Mouse (Mus musculus) yolk sac, embryonic 10.5 days (tissue): ENCODE measurements around the gene Vps37d.

Experiments
- DNase-seq: peaks from one replicate; pipeline ENCODE4 v3.0.0-alpha.2; 2017; ENCODE audit warnings: low spot score

Gene Vps37d

DNA sequence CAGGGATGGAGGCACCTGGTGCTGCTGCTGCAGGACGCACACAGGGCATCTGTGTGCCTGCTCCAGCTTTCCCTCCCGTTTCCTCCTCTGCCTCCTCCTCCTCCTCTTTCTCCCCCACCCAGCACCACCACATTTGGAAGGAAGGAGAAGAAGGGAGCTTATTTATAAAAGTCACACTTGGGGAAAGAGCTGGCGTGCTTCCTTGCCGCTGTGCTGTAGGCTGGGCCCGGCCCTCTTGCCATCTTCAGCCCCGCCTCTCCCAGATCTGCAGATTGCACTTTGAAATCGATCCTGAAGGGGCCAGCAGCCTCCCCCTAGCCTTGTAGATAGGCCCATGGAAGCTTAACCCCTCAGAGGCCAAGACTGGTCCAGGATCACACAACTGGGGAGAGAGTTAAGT lies 52.2 kb downstream of the Vps37d start:
- DNase-seq = no peak

DNA sequence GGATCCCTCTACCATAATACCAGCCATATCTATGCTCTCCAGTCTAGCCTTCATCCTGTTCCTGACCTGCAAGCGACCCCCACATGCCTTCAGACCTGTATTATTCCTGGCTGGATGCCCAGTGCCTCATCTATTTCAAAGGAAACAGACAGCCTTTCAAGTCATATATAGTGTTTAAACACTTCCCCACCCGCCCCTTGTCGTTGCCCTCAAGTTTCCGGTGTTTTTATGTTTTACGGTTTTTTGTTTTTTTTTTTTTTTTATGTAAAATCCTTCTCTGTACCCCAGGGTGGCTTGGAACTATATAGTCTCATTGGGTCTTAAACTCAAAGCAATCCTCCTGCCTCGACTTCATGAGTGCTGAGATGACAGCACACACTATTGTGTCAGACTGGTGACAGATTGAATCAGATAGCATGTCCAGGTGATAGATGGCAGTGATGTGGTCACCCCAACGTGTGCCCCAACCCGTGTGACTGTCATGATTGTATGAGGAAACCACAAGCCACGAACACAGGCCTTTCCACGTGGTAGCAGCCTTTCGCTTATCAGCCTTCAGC lies 53.3 kb downstream of the Vps37d start:
- DNase-seq = no peak

DNA sequence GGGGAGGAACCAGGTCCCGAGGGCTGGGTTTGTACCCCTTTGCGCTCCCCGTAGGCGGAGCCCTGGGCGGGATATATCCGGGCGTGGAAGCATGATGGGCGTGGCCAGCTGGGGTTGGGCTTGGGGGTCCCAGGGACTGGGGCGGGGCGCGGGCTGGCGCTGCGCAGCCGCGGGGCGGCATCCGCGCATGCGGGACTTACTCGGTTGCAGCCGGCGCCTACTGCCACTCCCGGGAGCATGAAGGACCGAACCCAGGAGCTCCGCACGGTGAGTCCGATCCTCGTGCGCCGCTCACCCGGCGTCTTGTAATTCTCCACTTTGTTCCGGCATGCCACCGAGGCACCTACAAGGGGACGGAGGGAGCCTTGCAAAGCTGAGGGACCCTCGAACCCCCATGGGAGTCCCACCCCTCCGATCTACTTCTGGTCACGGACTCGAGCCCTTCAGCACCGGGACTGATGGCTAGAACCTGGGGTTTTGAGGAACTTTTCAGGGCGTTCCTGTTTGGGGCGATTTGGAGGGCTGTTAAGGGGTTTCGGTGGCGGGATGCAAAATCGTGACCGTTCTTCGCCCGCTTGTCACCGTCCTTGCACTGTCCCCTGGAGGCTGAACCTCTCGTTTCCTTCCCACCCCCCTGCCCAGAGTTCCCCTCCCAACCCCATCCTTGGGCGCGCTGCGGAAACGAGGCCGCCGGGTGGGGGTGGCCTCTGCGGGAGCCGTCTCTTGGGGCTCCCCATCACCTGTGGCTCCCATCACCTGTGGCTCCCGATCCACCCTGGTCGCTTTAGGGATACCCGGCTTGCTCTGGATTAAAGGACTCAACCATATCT lies 54.5 kb downstream of the Vps37d start, which contains the start of gene Stx1a:
Gene Stx1a (plus strand): TSS at position 139 of the 830 bp plus-strand sequence.
- DNase-seq = peak; percentile 91
